Mouse (Mus musculus): ENCODE results near the gene Selenoh. TPM values are rescaled to one million over a fixed set of nuclear protein-coding genes. Genes with fewer than 3 reads are reported as not detected.

The Selenoh gene
- total RNA-seq, 4 experiments from 2014 or later = 24.0 to 25.9 (median 24.0) TPM

DNA sequence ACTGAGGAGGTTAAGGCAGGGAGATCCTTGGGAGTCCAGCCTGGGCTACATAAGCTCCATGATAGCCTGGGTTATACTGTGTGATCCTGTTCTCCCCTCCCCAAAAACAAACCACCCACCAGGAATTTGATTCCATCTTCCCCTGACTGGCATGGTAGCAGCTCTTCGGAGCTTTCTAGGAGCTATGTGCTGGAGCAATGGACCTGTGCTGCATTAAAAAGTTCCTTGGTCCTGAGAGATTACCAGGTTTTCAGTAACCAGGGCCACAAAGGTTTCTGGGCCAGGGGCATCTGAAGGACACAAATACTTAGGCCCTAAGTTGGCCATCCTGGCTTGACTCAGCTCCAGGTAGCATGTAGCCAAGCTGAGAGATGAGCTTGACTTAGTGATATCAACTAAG lies 38.6 kb downstream of the Selenoh start:
- no peak for DNase-seq (ENCODE audit: low spot score)

DNA sequence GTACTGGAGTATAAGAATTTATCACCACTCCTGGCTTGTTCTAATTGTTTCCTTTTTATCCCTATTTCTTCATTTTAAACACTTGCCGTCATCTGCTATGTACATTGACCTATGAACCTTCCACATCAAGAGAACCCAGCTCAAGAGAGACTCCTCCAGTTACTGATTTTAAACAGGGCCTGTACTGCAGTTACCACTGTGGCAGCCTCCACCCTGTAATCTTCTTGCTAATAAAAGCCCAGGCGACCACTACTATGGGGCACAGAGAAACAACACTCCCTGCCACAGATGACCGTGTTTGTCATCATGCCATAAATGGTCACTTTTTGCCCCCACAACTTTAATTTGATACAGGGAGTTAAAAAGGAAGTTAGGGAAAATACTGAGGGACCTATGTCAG lies 43.5 kb downstream of the Selenoh start:
- no peak for DNase-seq (ENCODE audit: low spot score)

DNA sequence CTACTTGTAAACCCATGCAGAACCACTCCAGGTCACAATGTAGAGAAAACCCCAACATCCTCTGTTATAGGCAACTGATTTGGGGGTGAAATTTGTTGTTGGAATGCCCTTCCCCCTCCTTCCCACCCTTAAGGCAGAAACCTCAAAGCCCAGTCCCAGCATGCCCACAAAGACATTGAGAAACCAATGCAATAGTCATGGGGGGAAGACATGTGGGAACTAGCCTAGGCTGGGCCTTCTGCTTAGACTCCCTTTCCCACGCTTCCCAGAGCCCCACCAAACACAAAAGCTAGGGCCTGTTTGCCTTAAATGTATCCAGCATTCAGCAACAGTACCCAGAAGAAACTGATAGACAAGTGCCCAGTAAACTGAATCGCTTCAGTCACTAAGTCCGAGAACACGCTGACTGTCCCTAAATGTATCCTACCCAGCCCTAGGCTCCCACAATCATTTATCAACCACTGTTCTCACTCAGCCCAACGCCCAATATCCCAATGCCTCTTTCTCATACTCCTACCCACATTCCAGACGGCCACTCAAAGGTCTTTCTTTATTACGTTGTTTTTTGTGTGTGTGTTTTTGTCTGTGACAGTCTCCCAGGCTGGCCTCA lies 44.1 kb downstream of the Selenoh start:
- no peak for DNase-seq (ENCODE audit: low spot score)

DNA sequence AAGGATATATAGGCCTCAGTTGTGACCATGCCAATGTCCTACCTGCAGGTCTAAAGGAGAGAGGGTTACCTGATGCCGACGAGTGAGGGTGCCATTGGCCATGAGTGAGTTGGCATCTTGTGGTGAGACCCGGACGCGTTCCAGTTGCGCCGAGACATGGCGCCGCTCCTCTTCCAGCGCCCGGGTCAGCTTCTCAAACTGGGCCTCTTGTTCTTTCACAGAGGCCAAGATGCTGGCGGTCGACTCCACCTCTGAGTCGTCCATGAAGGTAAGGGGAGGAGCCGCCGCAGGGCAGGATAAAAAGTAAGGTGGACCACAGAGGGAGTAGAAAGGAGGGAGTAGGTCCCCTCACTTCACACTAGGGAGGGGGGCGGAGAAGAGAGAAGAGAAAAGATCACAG lies 46.4 kb downstream of the Selenoh start:
- no peak for DNase-seq (ENCODE audit: low spot score)

DNA sequence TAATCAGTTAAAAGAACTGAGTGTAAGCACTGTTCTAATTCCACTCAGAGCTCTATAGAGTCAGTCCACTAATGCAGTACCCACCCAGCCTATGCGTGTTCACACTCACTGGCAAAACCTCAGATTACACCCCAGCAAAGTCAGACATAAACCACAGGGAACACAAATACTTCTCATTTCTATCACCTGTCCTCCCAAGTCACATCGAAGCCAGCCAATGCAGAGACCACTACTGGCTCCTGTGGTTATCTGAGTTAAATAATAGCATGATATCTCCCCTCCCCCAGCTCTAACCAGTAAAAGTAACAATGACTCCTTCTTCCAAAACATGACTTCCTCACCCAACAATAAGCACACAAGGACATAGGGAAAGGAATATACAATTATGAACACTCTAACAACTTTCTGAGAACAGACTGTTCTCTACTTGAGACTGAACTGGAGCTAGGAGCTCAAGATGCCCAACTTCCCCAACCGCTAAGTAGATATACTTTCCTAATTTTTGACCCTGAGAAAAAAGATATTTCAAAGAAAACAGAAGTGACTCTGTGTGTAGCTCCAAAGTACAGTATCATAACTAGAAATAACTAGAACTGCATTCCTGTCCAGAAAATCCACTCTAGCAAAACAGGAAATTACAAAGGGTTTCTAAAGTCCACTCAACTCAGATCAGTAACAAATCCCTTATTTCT lies 47.0 kb downstream of the Selenoh start:
- no peak for DNase-seq (ENCODE audit: low spot score)

DNA sequence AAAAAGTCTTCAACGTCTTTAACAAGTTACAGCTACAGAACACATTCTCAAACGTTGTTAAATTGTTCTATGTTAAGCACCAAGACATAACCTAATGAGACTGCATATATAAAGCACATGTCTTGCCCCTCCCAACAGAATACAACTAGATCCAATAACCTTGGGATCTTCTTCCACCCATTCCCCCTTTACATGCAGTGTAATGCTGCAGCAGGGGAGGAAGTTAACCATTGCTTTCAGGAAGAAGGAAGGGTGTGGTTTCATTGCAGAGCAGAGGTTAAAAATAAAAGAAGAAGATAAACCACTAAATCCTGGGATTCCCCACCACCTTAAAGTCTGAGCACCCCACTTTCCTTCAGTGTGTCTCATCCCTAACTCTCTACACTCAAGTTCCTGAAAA lies 47.9 kb downstream of the Selenoh start:
- no peak for DNase-seq (ENCODE audit: low spot score)

DNA sequence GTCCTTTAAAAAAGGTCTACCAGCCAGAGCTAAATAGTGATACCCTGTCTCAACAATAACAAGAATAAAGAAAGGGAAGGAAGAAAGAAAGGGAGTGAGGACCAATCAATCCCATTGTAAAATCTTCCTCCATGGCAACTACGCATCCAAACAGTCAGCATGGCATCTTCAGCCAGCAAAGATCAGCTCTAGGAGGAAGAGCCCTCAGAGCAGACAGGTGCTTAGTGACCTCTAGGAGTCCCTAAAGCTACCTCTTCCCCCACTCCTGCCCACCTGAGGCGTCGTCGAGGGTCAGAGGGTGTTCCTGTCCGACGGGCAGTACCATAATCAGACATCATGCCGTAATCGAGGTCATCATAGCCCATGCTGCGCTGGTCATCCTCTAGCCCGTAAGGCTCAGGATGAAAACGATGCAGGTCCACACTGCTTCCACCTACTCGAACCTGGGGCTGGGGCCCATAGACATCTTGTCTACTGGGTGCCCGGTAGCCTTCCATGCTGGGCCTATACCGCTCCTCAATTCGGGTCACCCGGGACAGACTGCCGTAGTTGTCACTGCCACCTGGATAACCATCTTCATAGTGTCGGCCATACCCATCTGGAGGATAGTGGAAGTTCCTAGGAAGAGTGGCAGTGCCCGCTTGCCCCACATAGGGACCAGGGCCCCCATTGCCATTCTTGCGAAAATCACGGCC lies 50.8 kb downstream of the Selenoh start:
- no peak for DNase-seq (ENCODE audit: low spot score)

Other genes with a start within 250 kb of the Selenoh start
- 10 to 100 TPM; 18.9 to 25.4 (median 24.4) TPM for gene Calcrl, start 245.4 kb downstream of the Selenoh start, total RNA-seq (2022)
- gene Tfpi, start 194.0 kb downstream of the Selenoh start, total RNA-seq (2022) = 10 to 100 TPM; 39.5 to 67.3 (median 48.9) TPM
- gene Ctnnd1, start 20.0 kb downstream of the Selenoh start, total RNA-seq (2022) = 10 to 100 TPM; 47.1 to 62.3 (median 51.3) TPM
- gene Btbd18, start 11.7 kb downstream of the Selenoh start, total RNA-seq (2022) = not detected
- 1 to 10 TPM; 2.7 to 9.6 (median 4.9) TPM for gene Gm28635, start 7.3 kb upstream of the Selenoh start, total RNA-seq (2022)
- 10 to 100 TPM; 11.5 to 13.4 (median 12.8) TPM for gene Med19, start 7.6 kb upstream of the Selenoh start, total RNA-seq (2022)
- 100 to 1,000 TPM in 3 of 4 experiments, 10 to 100 TPM in 1; 95.0 to 143 (median 120) TPM for gene Tmx2, start 8.4 kb upstream of the Selenoh start, total RNA-seq (2022)
- 10 to 100 TPM; 59.4 to 67.2 (median 63.7) TPM for gene Zdhhc5, start 44.4 kb upstream of the Selenoh start, total RNA-seq (2022)
- gene Clp1, start 56.6 kb upstream of the Selenoh start, total RNA-seq (2022) = 1 to 10 TPM; 4.0 to 6.5 (median 4.6) TPM
- under 1 TPM; 0.46 to 0.84 (median 0.50) TPM for gene Ypel4, start 63.3 kb upstream of the Selenoh start, total RNA-seq (2022)
- 1 to 10 TPM; 1.2 to 1.8 (median 1.4) TPM for gene Gm19426, start 72.9 kb upstream of the Selenoh start, total RNA-seq (2022)
- gene Serping1, start 104.7 kb upstream of the Selenoh start, total RNA-seq (2022) = 10 to 100 TPM; 58.4 to 76.5 (median 69.2) TPM
- 10 to 100 TPM; 11.8 to 37.6 (median 13.6) TPM for gene Ube2l6, start 128.1 kb upstream of the Selenoh start, total RNA-seq (2022)
- gene Smtnl1, start 151.9 kb upstream of the Selenoh start, total RNA-seq (2022) = under 1 TPM in 2 of 4 experiments, not detected in 2; 0.14 to 0.16 TPM
- 100 to 1,000 TPM; 119 to 134 (median 122) TPM for gene Timm10, start 156.2 kb upstream of the Selenoh start, total RNA-seq (2022)
- 1 to 10 TPM; 1.6 to 2.8 (median 2.2) TPM for gene Slc43a1, start 168.1 kb upstream of the Selenoh start, total RNA-seq (2022)
- 1 to 10 TPM; 1.6 to 3.9 (median 2.3) TPM for gene Rtn4rl2, start 215.9 kb upstream of the Selenoh start, total RNA-seq (2022)

Data from heart, adult 8-10 months (tissue).